Mouse (Mus musculus) C2C12 (cell line): ENCODE results near the gene Nlgn1.

Experiments
- CEBPB ChIP-seq: IDR thresholded peaks from one replicate; pipeline ENCODE4 v1.6.1; 2011; ENCODE audit warnings: low read depth, mild to moderate bottlenecking, control low read depth, moderate library complexity
- CTCF ChIP-seq: IDR thresholded peaks from one replicate; pipeline ENCODE4 v1.5.1; 2011; ENCODE audit not compliant: control insufficient read depth, insufficient read depth, insufficient read length
- MAX ChIP-seq: IDR thresholded peaks from one replicate; pipeline ENCODE4 v1.6.1; 2011; ENCODE audit warnings: mild to moderate bottlenecking, control low read depth
- MYOD1 ChIP-seq: IDR thresholded peaks from one replicate; pipeline ENCODE4 v1.6.1; 2011; ENCODE audit warnings: low read depth; ENCODE audit not compliant: control insufficient read depth, insufficient read length
- MYOG ChIP-seq: IDR thresholded peaks from one replicate; pipeline ENCODE4 v1.6.1; 2011; ENCODE audit not compliant: control insufficient read depth, insufficient read length; ENCODE audit errors: extremely low read depth
- USF1 ChIP-seq: IDR thresholded peaks from one replicate; pipeline ENCODE4 v1.6.1; 2011; ENCODE audit warnings: low read depth, mild to moderate bottlenecking, control low read depth, moderate library complexity

GRCm38 (mm10) chr3:25830237-25830636 lies 502.0 kb downstream of the Nlgn1 start:
- no peak for TF ChIP-seq CTCF
- TF ChIP-seq MAX: no peak
- no peak for TF ChIP-seq MYOD1
- no peak for TF ChIP-seq USF1
- no peak for TF ChIP-seq MYOG
- TF ChIP-seq CEBPB: no peak
